Mouse (Mus musculus): Measurements from ENCODE around the gene Slc16a5. TPM values are rescaled to one million over a fixed set of nuclear protein-coding genes. Genes with fewer than 3 reads are reported as not detected.

Gene Slc16a5
- polyA plus RNA-seq, 1 experiment from 2014 or later: not detected

- H3K27me3 ChIP-seq (ENCODE audit: control insufficient read depth, insufficient read depth, low read length): no peaks in the 10 kb centered on the region
- H3K36me3 ChIP-seq (ENCODE audit: control insufficient read depth, insufficient read depth, low read length): peaks cover 13% of the 10 kb centered on the region
- WGBS: 36% methylated on average over 20 of the region's 20 CpGs
- H3K4me3 ChIP-seq (ENCODE audit: low read depth, low read length): no peak overlapping the region
- H3K9me3 ChIP-seq (ENCODE audit: control insufficient read depth, low read length): no peaks in the 10 kb centered on the region
- peak overlapping the region; percentile 6; the same call in 1 of the 2 replicates for H3K4me2 ChIP-seq
- ATAC-seq (ENCODE audit: low FRiP score) (peak; percentile 76), DNase-seq (ENCODE audit: low spot score, missing footprints) (peak; percentile 98)
- H3K9ac ChIP-seq (ENCODE audit: low read length): peak overlapping the region; percentile 41
- peaks cover 6% of the 10 kb centered on the region for H3K4me1 ChIP-seq (ENCODE audit: control insufficient read depth, insufficient read depth, low read length)
- peak overlapping the region; percentile 48; the same call in 1 of the 2 replicates for H3K27ac ChIP-seq (ENCODE audit: low read depth, low read length)
These were observed 34.6 kb upstream of the Slc16a5 start for GRCm38 (mm10) chr11:115427482-115428331.

GRCm38 (mm10) chr11:115429307-115429706, 33.0 kb upstream of the Slc16a5 start:
- Histone ChIP-seq H3K36me3 (ENCODE audit: control insufficient read depth, insufficient read depth, low read length) (peaks cover 13% of the 10 kb centered on the region), H3K4me3 (ENCODE audit: low read depth, low read length) (no peak overlapping the region), H3K27me3 (ENCODE audit: control insufficient read depth, insufficient read depth, low read length) (no peaks in the 10 kb centered on the region), H3K27ac (ENCODE audit: low read depth, low read length) (no peak overlapping the region), H3K9ac (ENCODE audit: low read length) (no peak overlapping the region), H3K4me1 (ENCODE audit: control insufficient read depth, insufficient read depth, low read length) (peaks cover 6% of the 10 kb centered on the region), H3K9me3 (ENCODE audit: control insufficient read depth, low read length) (no peaks in the 10 kb centered on the region), H3K4me2 (no peak overlapping the region)
- WGBS: 81% methylated on average over 7 of the region's 7 CpGs
- DNase-seq (ENCODE audit: low spot score, missing footprints) (no peak), ATAC-seq (ENCODE audit: low FRiP score) (no peak)

- DNase-seq (ENCODE audit: low spot score, missing footprints): no peak
- no peaks in the 10 kb centered on the region for H3K27me3 ChIP-seq (ENCODE audit: control insufficient read depth, insufficient read depth, low read length)
- peaks cover 8% of the 10 kb centered on the region; the same call in 1 of the 2 replicates for H3K36me3 ChIP-seq (ENCODE audit: control insufficient read depth, insufficient read depth, low read length)
- H3K27ac ChIP-seq (ENCODE audit: low read depth, low read length): no peak overlapping the region
- ATAC-seq (ENCODE audit: low FRiP score): no peak
- H3K4me1 ChIP-seq (ENCODE audit: control insufficient read depth, insufficient read depth, low read length): peaks cover 8% of the 10 kb centered on the region
- no peak overlapping the region for H3K4me3 ChIP-seq (ENCODE audit: low read depth, low read length)
- no peak overlapping the region for H3K9ac ChIP-seq (ENCODE audit: low read length)
- no peaks in the 10 kb centered on the region for H3K9me3 ChIP-seq (ENCODE audit: control insufficient read depth, low read length)
- no peak overlapping the region for H3K4me2 ChIP-seq
- 93% methylated on average over 6 of the region's 6 CpGs for WGBS
These were observed 31.7 kb upstream of the Slc16a5 start for GRCm38 (mm10) chr11:115430561-115430960.

- H3K9ac ChIP-seq (ENCODE audit: low read length): no peak overlapping the region
- H3K36me3 ChIP-seq (ENCODE audit: control insufficient read depth, insufficient read depth, low read length): peaks cover 5% of the 10 kb centered on the region; the same call in 1 of the 2 replicates
- H3K9me3 ChIP-seq (ENCODE audit: control insufficient read depth, low read length): no peaks in the 10 kb centered on the region
- H3K4me2 ChIP-seq: no peak overlapping the region
- no peak for DNase-seq (ENCODE audit: low spot score, missing footprints)
- WGBS: 84% methylated on average over 4 of the region's 4 CpGs
- H3K4me1 ChIP-seq (ENCODE audit: control insufficient read depth, insufficient read depth, low read length): peaks cover 13% of the 10 kb centered on the region
- no peak overlapping the region for H3K4me3 ChIP-seq (ENCODE audit: low read depth, low read length)
- no peaks in the 10 kb centered on the region for H3K27me3 ChIP-seq (ENCODE audit: control insufficient read depth, insufficient read depth, low read length)
- ATAC-seq (ENCODE audit: low FRiP score): no peak
- H3K27ac ChIP-seq (ENCODE audit: low read depth, low read length): no peak overlapping the region
These were observed 29.5 kb upstream of the Slc16a5 start for GRCm38 (mm10) chr11:115432814-115433213.

DNA sequence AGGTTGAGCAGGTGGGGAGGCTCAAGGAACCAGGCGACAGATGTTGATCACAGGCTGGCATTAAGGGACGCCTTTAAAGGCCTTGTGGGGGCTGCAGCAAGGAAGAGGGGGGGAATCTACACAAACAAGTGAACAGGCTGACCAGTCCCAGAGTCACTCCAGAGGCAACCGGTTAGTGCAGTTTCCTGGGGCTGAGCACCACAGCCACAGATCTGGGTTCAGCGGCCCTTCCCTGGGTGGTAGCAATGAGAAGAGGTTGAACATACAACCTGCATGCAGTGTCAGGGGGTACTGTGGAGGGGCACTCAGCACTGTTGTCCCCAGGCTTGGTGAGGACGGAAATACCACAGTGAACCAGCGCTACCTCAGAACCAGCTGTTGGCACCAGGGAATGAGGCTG, 28.9 kb upstream of the Slc16a5 start:
- WGBS: 85% methylated on average over 6 of the region's 6 CpGs
- no peak overlapping the region for H3K27ac ChIP-seq (ENCODE audit: low read depth, low read length)
- no peaks in the 10 kb centered on the region for H3K27me3 ChIP-seq (ENCODE audit: control insufficient read depth, insufficient read depth, low read length)

GRCm38 (mm10) chr11:115435596-115436337, 26.5 kb upstream of the Slc16a5 start:
- H3K4me2 ChIP-seq: peak overlapping the region; percentile 55
- H3K4me1 ChIP-seq (ENCODE audit: control insufficient read depth, insufficient read depth, low read length): peaks cover 10% of the 10 kb centered on the region
- H3K36me3 ChIP-seq (ENCODE audit: control insufficient read depth, insufficient read depth, low read length): no peaks in the 10 kb centered on the region; the same call in 1 of the 2 replicates
- no peaks in the 10 kb centered on the region for H3K9me3 ChIP-seq (ENCODE audit: control insufficient read depth, low read length)
- H3K27ac ChIP-seq (ENCODE audit: low read depth, low read length): no peak overlapping the region
- no peaks in the 10 kb centered on the region for H3K27me3 ChIP-seq (ENCODE audit: control insufficient read depth, insufficient read depth, low read length)
- ATAC-seq (ENCODE audit: low FRiP score) (peak; percentile 67), DNase-seq (ENCODE audit: low spot score, missing footprints) (peak; percentile 95)
- peak overlapping the region; percentile 24 for H3K4me3 ChIP-seq (ENCODE audit: low read depth, low read length)
- peak overlapping the region; percentile 59 for H3K9ac ChIP-seq (ENCODE audit: low read length)
- 5% methylated on average over 31 of the region's 31 CpGs for WGBS

More for the DNA sequence above, 28.9 kb upstream of the Slc16a5 start:
- ATAC-seq (ENCODE audit: low FRiP score) (no peak), DNase-seq (ENCODE audit: low spot score, missing footprints) (no peak)
- Histone ChIP-seq H3K36me3 (ENCODE audit: control insufficient read depth, insufficient read depth, low read length) (peaks cover 5% of the 10 kb centered on the region; the same call in 1 of the 2 replicates), H3K4me2 (no peak overlapping the region), H3K4me3 (ENCODE audit: low read depth, low read length) (no peak overlapping the region), H3K4me1 (ENCODE audit: control insufficient read depth, insufficient read depth, low read length) (peaks cover 10% of the 10 kb centered on the region), H3K9me3 (ENCODE audit: control insufficient read depth, low read length) (no peaks in the 10 kb centered on the region), H3K9ac (ENCODE audit: low read length) (no peak overlapping the region)

GRCm38 (mm10) chr11:115437571-115438122, 24.6 kb upstream of the Slc16a5 start:
- 89% methylated on average over 5 of the region's 5 CpGs for WGBS
- Histone ChIP-seq H3K4me3 (ENCODE audit: low read depth, low read length) (no peak overlapping the region), H3K9ac (ENCODE audit: low read length) (no peak overlapping the region), H3K9me3 (ENCODE audit: control insufficient read depth, low read length) (no peaks in the 10 kb centered on the region), H3K4me2 (no peak overlapping the region), H3K4me1 (ENCODE audit: control insufficient read depth, insufficient read depth, low read length) (peaks cover 10% of the 10 kb centered on the region), H3K27me3 (ENCODE audit: control insufficient read depth, insufficient read depth, low read length) (no peaks in the 10 kb centered on the region), H3K36me3 (ENCODE audit: control insufficient read depth, insufficient read depth, low read length) (no peaks in the 10 kb centered on the region; the same call in 1 of the 2 replicates), H3K27ac (ENCODE audit: low read depth, low read length) (no peak overlapping the region)
- DNase-seq (ENCODE audit: low spot score, missing footprints) (no peak), ATAC-seq (ENCODE audit: low FRiP score) (no peak)

- Histone ChIP-seq H3K27me3 (ENCODE audit: control insufficient read depth, insufficient read depth, low read length) (no peaks in the 10 kb centered on the region), H3K27ac (ENCODE audit: low read depth, low read length) (no peak overlapping the region), H3K4me2 (no peak overlapping the region), H3K4me3 (ENCODE audit: low read depth, low read length) (no peak overlapping the region), H3K9me3 (ENCODE audit: control insufficient read depth, low read length) (no peaks in the 10 kb centered on the region), H3K9ac (ENCODE audit: low read length) (no peak overlapping the region), H3K4me1 (ENCODE audit: control insufficient read depth, insufficient read depth, low read length) (peaks cover 10% of the 10 kb centered on the region), H3K36me3 (ENCODE audit: control insufficient read depth, insufficient read depth, low read length) (no peaks in the 10 kb centered on the region)
- no peak for DNase-seq (ENCODE audit: low spot score, missing footprints)
- WGBS: 90% methylated on average over 3 of the region's 3 CpGs
- no peak for ATAC-seq (ENCODE audit: low FRiP score)
These were observed 22.9 kb upstream of the Slc16a5 start for GRCm38 (mm10) chr11:115439326-115439725.
